Mouse (Mus musculus) midbrain, embryonic 13.5 days (tissue): ENCODE data around the gene Hap1. TPM values are rescaled to one million over a fixed set of nuclear protein-coding genes. Genes with fewer than 3 reads are reported as not detected.

ENCODE experiments used
- ATAC-seq: fragments of 200-750 bp; cut with Nextera tagmentation; 2 replicates; pipeline ENCODE4 v1.8.0; 2017; ENCODE audit warnings: mild to moderate bottlenecking, moderate TSS enrichment, moderate library complexity
- H3K27ac ChIP-seq: fragments of 300-500 bp; sonication (generic); 2 replicates; pipeline ENCODE4 v1.5.1; 2015; ENCODE audit warnings: inconsistent platforms, mild to moderate bottlenecking, moderate library complexity
- H3K27me3 ChIP-seq: fragments of 300-500 bp; sonication (generic); 2 replicates; pipeline ENCODE4 v1.6.1; 2015; ENCODE audit warnings: mild to moderate bottlenecking, inconsistent platforms
- H3K36me3 ChIP-seq: fragments of 300-500 bp; sonication (generic); 2 replicates; pipeline ENCODE4 v1.6.1; 2015; ENCODE audit warnings: mild to moderate bottlenecking, inconsistent platforms
- H3K4me1 ChIP-seq: fragments of 300-500 bp; sonication (generic); replicated peaks from 2 replicates; pipeline ENCODE4 v1.6.1; 2015; ENCODE audit warnings: inconsistent platforms
- H3K4me2 ChIP-seq: fragments of 300-500 bp; sonication (generic); replicated peaks from 2 replicates; pipeline ENCODE4 v1.6.1; 2015; ENCODE audit warnings: moderate library complexity, mild to moderate bottlenecking, inconsistent platforms
- H3K4me3 ChIP-seq: fragments of 300-500 bp; sonication (generic); replicated peaks from 2 replicates; pipeline ENCODE4 v1.5.1; 2015; ENCODE audit warnings: mild to moderate bottlenecking, inconsistent platforms
- H3K9ac ChIP-seq: fragments of 300-500 bp; sonication (generic); replicated peaks from 2 replicates; pipeline ENCODE4 v1.6.1; 2015; ENCODE audit warnings: mild to moderate bottlenecking, inconsistent platforms
- H3K9me3 ChIP-seq: fragments of 300-500 bp; sonication (generic); 2 replicates; pipeline ENCODE4 v1.6.1; 2016; ENCODE audit warnings: mild to moderate bottlenecking, inconsistent platforms
- WGBS: fragments of 180-500 bp; shearing (Covaris S2); methylation state at CpG from one replicate; pipeline ENCODE4 v1.1.7; 2015; 5-methylcytosine and 5-hydroxymethylcytosine counted together
- polyA plus RNA-seq: library from polyadenylated mRNA; unstranded; fragments of >200 nt; fragmentation: Nextera tagmentation; extraction: Ambion mirVana; gene quantifications from 2 replicates; pipeline ENCODE4 v1.2.1, GENCODE M21; 2015

Gene Hap1
- polyA plus RNA-seq, 1 experiment from 2014 or later = 137 TPM

- WGBS = 3% methylated on average over 32 of the region's 42 CpGs
- peak overlapping the region; percentile 65 for H3K4me2 ChIP-seq
- H3K9ac ChIP-seq = peak overlapping the region; percentile 79
- no peaks in the 10 kb centered on the region for H3K36me3 ChIP-seq
- peaks cover 21% of the 10 kb centered on the region for H3K27me3 ChIP-seq
- peaks cover 23% of the 10 kb centered on the region for H3K4me1 ChIP-seq
- peak overlapping the region; percentile 77 for H3K4me3 ChIP-seq
- ATAC-seq = peak; percentile 43
- H3K9me3 ChIP-seq = no peaks in the 10 kb centered on the region
- H3K27ac ChIP-seq = peak overlapping the region; percentile 75
Measured at GRCm38 (mm10) chr11:100396886-100397599, 41.1 kb upstream of the Hap1 start.

DNA sequence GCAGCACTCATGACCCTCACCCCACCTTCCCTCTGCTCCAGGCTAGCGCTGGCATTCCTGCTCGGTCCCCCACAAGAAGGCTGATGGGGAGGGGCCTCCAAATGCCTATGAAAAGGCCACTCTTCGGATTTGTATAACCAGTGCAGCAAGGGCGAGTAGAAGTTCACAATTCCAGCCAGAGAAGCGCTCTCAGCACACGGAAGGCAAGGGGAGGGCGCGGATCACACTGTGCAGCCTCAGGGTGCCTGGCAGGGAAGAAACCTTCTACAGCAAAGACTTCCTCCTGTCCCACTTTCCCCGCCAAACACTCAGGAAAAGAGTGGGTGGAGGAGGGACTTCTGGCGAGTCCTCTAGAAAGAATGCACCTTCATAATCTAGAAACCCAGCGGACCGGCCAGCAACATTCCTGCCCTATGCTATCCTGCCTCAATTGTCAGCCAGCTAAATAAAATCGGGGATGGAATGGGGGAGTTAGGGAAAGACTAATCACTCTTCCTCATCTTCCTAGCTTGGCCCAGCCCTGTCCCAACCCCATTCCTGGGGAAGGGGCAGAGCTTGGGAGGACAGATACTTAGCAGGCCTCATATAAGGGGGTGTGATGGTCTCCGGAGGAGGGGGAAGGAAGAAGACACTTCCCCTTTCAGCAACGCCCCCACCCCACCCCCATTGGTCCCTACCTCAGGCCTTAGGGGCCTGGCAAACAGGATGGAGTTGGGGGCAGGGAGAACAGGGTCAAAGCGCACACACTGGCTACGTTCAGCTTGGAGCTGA, 40.1 kb upstream of the Hap1 start:
- Histone ChIP-seq H3K4me2 (peak overlapping the region; percentile 65), H3K9ac (peak overlapping the region; percentile 79), H3K36me3 (no peaks in the 10 kb centered on the region), H3K4me1 (peaks cover 27% of the 10 kb centered on the region), H3K4me3 (peak overlapping the region; percentile 77), H3K27me3 (peaks cover 21% of the 10 kb centered on the region), H3K27ac (no peak overlapping the region), H3K9me3 (no peaks in the 10 kb centered on the region)
- ATAC-seq = no peak
- WGBS = 28% methylated on average over 17 of the region's 17 CpGs

DNA sequence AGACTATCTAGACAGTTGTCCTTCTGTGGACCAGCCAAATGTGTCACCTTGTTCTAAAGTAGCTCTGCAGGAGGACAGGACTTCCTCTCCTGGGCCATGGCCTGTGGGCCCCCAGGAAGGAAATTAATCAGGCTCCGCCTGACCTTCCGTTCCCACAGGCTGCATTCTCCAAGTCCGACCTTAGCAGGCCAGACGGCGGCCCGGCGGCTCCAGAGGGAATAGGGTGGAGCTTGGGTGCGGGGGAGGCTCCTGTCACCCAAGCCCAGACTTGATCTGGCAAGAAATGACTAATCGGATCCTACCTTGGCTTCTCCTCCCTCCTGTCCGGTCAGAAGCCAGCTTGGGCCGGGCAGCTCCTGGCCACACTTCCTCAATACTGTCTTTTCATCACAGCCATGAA, 39.3 kb upstream of the Hap1 start:
- WGBS = 44% methylated on average over 11 of the region's 11 CpGs
- H3K9ac ChIP-seq = no peak overlapping the region; the same call in 1 of the 2 replicates
- H3K27me3 ChIP-seq = peaks cover 21% of the 10 kb centered on the region
- peak overlapping the region; percentile 65 for H3K4me2 ChIP-seq
- H3K27ac ChIP-seq = no peak overlapping the region
- H3K9me3 ChIP-seq = no peaks in the 10 kb centered on the region
- peak overlapping the region; percentile 77 for H3K4me3 ChIP-seq
- no peaks in the 10 kb centered on the region for H3K36me3 ChIP-seq
- no peak for ATAC-seq
- H3K4me1 ChIP-seq = peaks cover 36% of the 10 kb centered on the region

GRCm38 (mm10) chr11:100394353-100395074, 38.6 kb upstream of the Hap1 start:
- H3K36me3 ChIP-seq = no peaks in the 10 kb centered on the region
- H3K9ac ChIP-seq = no peak overlapping the region
- peaks cover 21% of the 10 kb centered on the region for H3K27me3 ChIP-seq
- H3K4me2 ChIP-seq = peak overlapping the region; percentile 65; the same call in 1 of the 2 replicates
- peaks cover 42% of the 10 kb centered on the region for H3K4me1 ChIP-seq
- 83% methylated on average over 5 of the region's 5 CpGs for WGBS
- no peak overlapping the region for H3K4me3 ChIP-seq
- H3K27ac ChIP-seq = no peak overlapping the region
- ATAC-seq = no peak
- no peaks in the 10 kb centered on the region for H3K9me3 ChIP-seq

GRCm38 (mm10) chr11:100393733-100394132, 37.8 kb upstream of the Hap1 start:
- no peak for ATAC-seq
- no peak overlapping the region for H3K9ac ChIP-seq
- H3K9me3 ChIP-seq = no peaks in the 10 kb centered on the region
- no peaks in the 10 kb centered on the region for H3K36me3 ChIP-seq
- no peak overlapping the region for H3K27ac ChIP-seq
- H3K4me2 ChIP-seq = no peak overlapping the region
- H3K4me1 ChIP-seq = peaks cover 42% of the 10 kb centered on the region
- 82% methylated on average over 7 of the region's 7 CpGs for WGBS
- no peak overlapping the region for H3K4me3 ChIP-seq
- H3K27me3 ChIP-seq = peaks cover 21% of the 10 kb centered on the region

- Histone ChIP-seq H3K36me3 (no peaks in the 10 kb centered on the region), H3K4me1 (peaks cover 49% of the 10 kb centered on the region), H3K4me3 (no peak overlapping the region), H3K27me3 (peaks cover 21% of the 10 kb centered on the region), H3K4me2 (no peak overlapping the region), H3K27ac (no peak overlapping the region), H3K9me3 (no peaks in the 10 kb centered on the region), H3K9ac (no peak overlapping the region)
- WGBS = 79% methylated on average over 5 of the region's 5 CpGs
- no peak for ATAC-seq
Measured at GRCm38 (mm10) chr11:100392958-100393357, 37.0 kb upstream of the Hap1 start.

DNA sequence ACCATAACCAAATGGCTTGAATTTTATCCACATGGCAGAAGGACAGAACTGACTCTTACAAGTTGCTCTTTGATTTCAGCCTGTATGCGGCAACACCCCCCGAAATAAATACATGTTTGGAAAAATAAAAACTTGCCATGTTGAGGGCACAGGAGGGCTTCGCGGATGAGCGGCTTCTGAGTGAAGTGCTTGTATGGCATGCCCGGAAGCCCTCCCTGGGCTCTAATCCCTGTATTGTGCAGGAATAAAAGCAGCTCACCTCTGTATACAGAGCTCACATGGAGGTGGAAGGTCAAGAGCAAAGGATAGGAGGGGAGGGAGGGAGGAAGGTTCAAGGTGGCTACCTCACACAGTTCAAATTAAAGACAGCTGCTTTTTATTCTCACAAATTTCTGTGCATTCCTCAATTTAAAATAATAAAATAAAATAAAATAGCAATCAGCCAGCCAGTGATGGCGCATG, 36.0 kb upstream of the Hap1 start:
- no peak for ATAC-seq
- H3K9ac ChIP-seq = no peak overlapping the region
- 67% methylated on average over 7 of the region's 7 CpGs for WGBS
- no peaks in the 10 kb centered on the region for H3K36me3 ChIP-seq
- peaks cover 47% of the 10 kb centered on the region for H3K4me1 ChIP-seq
- H3K4me2 ChIP-seq = no peak overlapping the region
- H3K4me3 ChIP-seq = no peak overlapping the region
- H3K9me3 ChIP-seq = no peaks in the 10 kb centered on the region
- peaks cover 19% of the 10 kb centered on the region for H3K27me3 ChIP-seq
- no peak overlapping the region for H3K27ac ChIP-seq

- Histone ChIP-seq H3K27ac (0 out of 2 replicates have a peak overlapping the region, but pooled peaks have one; percentile 51), H3K9ac (no peak overlapping the region), H3K4me2 (no peak overlapping the region), H3K4me3 (no peak overlapping the region), H3K4me1 (peaks cover 40% of the 10 kb centered on the region), H3K9me3 (no peaks in the 10 kb centered on the region), H3K36me3 (0 out of 2 replicates have a peak, but pooled peaks cover under 1% of the 10 kb centered on the region), H3K27me3 (peaks cover 13% of the 10 kb centered on the region)
- 67% methylated on average over 9 of the region's 9 CpGs for WGBS
- peak; percentile 55; the same call in 1 of the 2 replicates for ATAC-seq
Measured at GRCm38 (mm10) chr11:100391081-100391883, 35.4 kb upstream of the Hap1 start.

GRCm38 (mm10) chr11:100389931-100390445, 34.1 kb upstream of the Hap1 start:
- ATAC-seq = no peak
- Histone ChIP-seq H3K4me3 (no peak overlapping the region), H3K9ac (no peak overlapping the region), H3K27ac (peak overlapping the region; percentile 51; the same call in 1 of the 2 replicates), H3K9me3 (no peaks in the 10 kb centered on the region), H3K4me2 (no peak overlapping the region), H3K27me3 (peaks cover under 1% of the 10 kb centered on the region; the same call in 1 of the 2 replicates), H3K36me3 (peaks cover 13% of the 10 kb centered on the region), H3K4me1 (peaks cover 27% of the 10 kb centered on the region)
- WGBS = 44% methylated on average over 8 of the region's 8 CpGs

- Histone ChIP-seq H3K27me3 (no peaks in the 10 kb centered on the region), H3K4me2 (no peak overlapping the region), H3K27ac (no peak overlapping the region), H3K4me3 (no peak overlapping the region), H3K9me3 (no peaks in the 10 kb centered on the region), H3K36me3 (peaks cover 27% of the 10 kb centered on the region), H3K4me1 (peaks cover 27% of the 10 kb centered on the region), H3K9ac (no peak overlapping the region)
- no peak for ATAC-seq
- 96% methylated on average over 6 of the region's 6 CpGs for WGBS
Measured at GRCm38 (mm10) chr11:100388588-100388987, 32.7 kb upstream of the Hap1 start.
